Mouse (Mus musculus): Measurements from ENCODE around the gene Stx11.

DNA sequence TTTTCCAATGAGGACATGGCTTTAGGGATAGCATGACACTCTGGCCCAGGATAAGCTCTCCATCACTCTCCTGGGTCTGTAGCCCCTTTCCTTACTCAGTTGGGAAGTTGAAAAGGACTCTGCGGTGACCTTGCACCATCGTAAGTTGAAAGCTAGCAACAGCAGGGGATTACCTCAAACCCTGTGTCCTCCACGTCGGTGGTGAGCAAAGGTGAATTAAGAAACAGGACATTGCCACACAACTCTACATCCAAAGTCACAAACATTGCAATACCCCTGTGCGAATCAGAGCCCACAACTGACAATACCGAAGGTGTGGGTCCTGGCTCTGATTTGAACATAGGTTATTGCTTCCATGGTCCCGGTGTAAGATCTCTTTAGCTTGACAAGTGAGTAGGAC is 11.9 kb upstream of the Stx11 start:
- no peak for TF ChIP-seq CTCF (IDR thresholded peaks at IDR 0.05; ENCODE audit: low read depth, low read length)
- TF ChIP-seq GATA1 (IDR thresholded peaks at IDR 0.05; ENCODE audit: borderline replicate concordance, low read length) = no peak
- no peak for TF ChIP-seq TAL1 (conservative IDR thresholded peaks at IDR 0.05; ENCODE audit: low read depth, low read length)
- TF ChIP-seq POLR2AphosphoS5 (IDR thresholded peaks at IDR 0.05; ENCODE audit: insufficient replicate concordance, low read depth, low read length) = no peak

Measured in G1E (cell line).